Mouse (Mus musculus) cerebellum, postnatal 4 days (tissue): Measurements from ENCODE around the gene D030056L22Rik.

Experiments used
- DNase-seq, 2 experiments: peaks; one replicate each; pipeline ENCODE4 v3.0.0; 2022; ENCODE audit warnings: low spot score in 2 of 2, mixed read lengths in 1 of 2

D030056L22Rik gene

GRCm38 (mm10) chr19:18712866-18713300, at the start of gene D030056L22Rik:
D030056L22Rik (plus strand) TSS chr19:18713193.
- peak; percentile 95 to 98 for DNase-seq

GRCm38 (mm10) chr19:18663904-18664303, 49.1 kb upstream of the D030056L22Rik start:
- DNase-seq, result no peak

- no peak for DNase-seq
Observed at GRCm38 (mm10) chr19:18666966-18667365, 46.0 kb upstream of the D030056L22Rik start.

GRCm38 (mm10) chr19:18669551-18669950, 43.4 kb upstream of the D030056L22Rik start:
- DNase-seq, result no peak

- peak; percentile 95 to 98 for DNase-seq
Observed at GRCm38 (mm10) chr19:18670608-18671007, 42.4 kb upstream of the D030056L22Rik start, which contains the start of gene Carnmt1. Carnmt1 (plus strand) TSS chr19:18670764.

- DNase-seq, result peak in 1 of 2 experiments; percentile 56
Observed at GRCm38 (mm10) chr19:18671056-18671741, 41.8 kb upstream of the D030056L22Rik start.

GRCm38 (mm10) chr19:18672498-18672897, 40.5 kb upstream of the D030056L22Rik start:
- DNase-seq, result no peak

- no peak for DNase-seq
Observed at GRCm38 (mm10) chr19:18673116-18673515, 39.9 kb upstream of the D030056L22Rik start.

- no peak for DNase-seq
Observed at GRCm38 (mm10) chr19:18682142-18682541, 30.9 kb upstream of the D030056L22Rik start.

GRCm38 (mm10) chr19:18687556-18687955, 25.4 kb upstream of the D030056L22Rik start:
- no peak for DNase-seq

GRCm38 (mm10) chr19:18692176-18692575, 20.8 kb upstream of the D030056L22Rik start:
- no peak for DNase-seq

GRCm38 (mm10) chr19:18692768-18693167, 20.2 kb upstream of the D030056L22Rik start:
- DNase-seq, result no peak

- DNase-seq, result no peak
Observed at GRCm38 (mm10) chr19:18695116-18695515, 17.9 kb upstream of the D030056L22Rik start.

- no peak for DNase-seq
Observed at GRCm38 (mm10) chr19:18695552-18695951, 17.4 kb upstream of the D030056L22Rik start.

GRCm38 (mm10) chr19:18708101-18708500, 4.9 kb upstream of the D030056L22Rik start:
- DNase-seq, result no peak

GRCm38 (mm10) chr19:18710903-18711302, 2.1 kb upstream of the D030056L22Rik start:
- DNase-seq, result no peak

- DNase-seq, result no peak
Observed at GRCm38 (mm10) chr19:18711589-18711988, 1.4 kb upstream of the D030056L22Rik start.

GRCm38 (mm10) chr19:18712153-18712865, 684 bp upstream of the D030056L22Rik start:
- DNase-seq, result no peak

GRCm38 (mm10) chr19:18713357-18713756, 364 bp downstream of the D030056L22Rik start:
- DNase-seq, result peak; percentile 28 to 54

- DNase-seq, result peak in 1 of 2 experiments; percentile 73
Observed at GRCm38 (mm10) chr19:18716374-18716773, 3.4 kb downstream of the D030056L22Rik start.

GRCm38 (mm10) chr19:18720337-18720736, 7.3 kb downstream of the D030056L22Rik start:
- DNase-seq, result no peak

- DNase-seq, result no peak
Observed at GRCm38 (mm10) chr19:18725186-18725585, 12.2 kb downstream of the D030056L22Rik start.

- DNase-seq, result no peak
Observed at GRCm38 (mm10) chr19:18730255-18730654, 17.3 kb downstream of the D030056L22Rik start.
